In the genomic region with DNA sequence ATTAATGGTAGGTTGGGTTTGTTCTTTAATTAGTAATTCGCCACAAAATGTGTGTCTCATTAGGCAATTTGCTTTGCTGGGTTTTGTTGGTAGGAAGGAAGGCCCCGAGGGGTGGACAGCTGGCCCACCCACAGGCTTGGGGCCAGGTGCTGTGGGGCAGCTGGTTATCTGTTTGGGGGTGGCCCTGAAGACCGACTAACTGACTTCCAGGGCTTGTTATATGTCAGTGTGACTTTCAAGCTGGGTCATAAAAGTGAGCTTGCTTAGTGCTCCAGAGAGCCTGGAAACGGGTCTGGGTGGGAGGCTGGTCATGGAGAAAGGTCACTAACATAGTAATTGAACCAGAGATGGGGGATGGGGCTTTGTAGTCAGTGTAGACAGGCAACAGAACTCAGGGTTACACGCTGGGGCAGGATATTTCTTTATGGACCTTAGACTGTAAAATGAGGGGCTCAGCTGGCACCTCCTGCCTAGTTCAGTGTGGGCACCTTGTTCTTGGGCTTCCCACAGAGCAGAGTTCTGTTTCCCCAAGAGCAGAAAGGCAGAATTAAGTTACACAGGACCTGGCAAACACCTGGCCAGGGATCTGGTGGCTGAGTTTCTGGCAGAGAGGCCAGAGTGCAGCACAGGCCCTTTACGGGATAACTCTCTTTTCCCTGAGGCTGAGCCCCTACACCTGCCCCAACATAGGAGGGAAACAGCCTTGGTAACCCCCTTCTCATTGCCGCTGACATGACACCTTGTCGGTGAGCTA, we compare ENCODE assay signal across 9 mouse cellular contexts. TPM values are rescaled to one million over a fixed set of nuclear protein-coding genes. Genes with fewer than 3 reads are reported as not detected.
DNase-seq lines count a peak whose midpoint lies in the region; ATAC-seq and TF ChIP-seq lines count a peak whose summit lies in the region.
"Had no signal": no experiment of that assay in that cellular context is flagged by ENCODE, and none has a peak within 500 bp of the region (broad histone marks: within the 10 kb centered on the region; RNA-seq: fewer than 3 reads in every experiment).

No protein-coding gene starts in this region.

- H3K4me3 ChIP-seq in liver, adult 2 months (ENCODE audit: insufficient read depth, low read depth, low read length): peak overlapping the region; percentile 39
- H3K4me3 ChIP-seq in liver, embryonic 12.5 days: no peak overlapping the region
- peak overlapping the region; percentile 38 for H3K4me3 ChIP-seq in intestine, embryonic 15.5 days (replicated peaks)
- no peak overlapping the region for H3K4me3 ChIP-seq in myocyte

- no peak for TF ChIP-seq CTCF in liver, adult 2 months (IDR thresholded peaks at IDR 0.05; ENCODE audit: low read depth, low read length)

- H3K4me2 ChIP-seq in liver, embryonic 12.5 days: no peak overlapping the region
- H3K4me2 ChIP-seq in intestine, embryonic 15.5 days (replicated peaks): peak overlapping the region; percentile 61
- peak overlapping the region; percentile 91 for H3K4me2 ChIP-seq in myocyte (ENCODE audit: low read depth)

- no peaks in the 10 kb centered on the region for H3K27me3 ChIP-seq in liver, adult 2 months (ENCODE audit: control insufficient read depth, insufficient read depth, low read length)
- no peaks in the 10 kb centered on the region for H3K27me3 ChIP-seq in liver, embryonic 12.5 days (replicated peaks)
- H3K27me3 ChIP-seq in intestine, embryonic 15.5 days (replicated peaks): no peaks in the 10 kb centered on the region
- H3K27me3 ChIP-seq in myocyte (ENCODE audit: control insufficient read depth, insufficient read depth, insufficient read length): no peaks in the 10 kb centered on the region

- no peaks in the 10 kb centered on the region for H3K36me3 ChIP-seq in liver, adult 2 months (ENCODE audit: control insufficient read depth, insufficient read depth, low read length)
- no peaks in the 10 kb centered on the region for H3K36me3 ChIP-seq in liver, embryonic 12.5 days
- H3K36me3 ChIP-seq in intestine, embryonic 15.5 days: no peaks in the 10 kb centered on the region
- H3K36me3 ChIP-seq in myocyte (ENCODE audit: control insufficient read depth, insufficient read depth): no peaks in the 10 kb centered on the region
- H3K36me3 ChIP-seq: G1E had no signal

- peak overlapping the region; percentile 62 for H3K27ac ChIP-seq in liver, adult 2 months (replicated peaks; ENCODE audit: insufficient read depth, low read depth, low read length)
- no peak overlapping the region for H3K27ac ChIP-seq in liver, embryonic 12.5 days
- H3K27ac ChIP-seq in intestine, embryonic 15.5 days: peak overlapping the region; percentile 96

- WGBS in liver, adult 2 months: 44% methylated on average over 8 of the region's 8 CpGs
- WGBS in liver, embryonic 12.5 days (ENCODE audit: insufficient replicate concordance): 57% methylated on average over 8 of the region's 8 CpGs
- 31% methylated on average over 8 of the region's 8 CpGs for WGBS in intestine, embryonic 15.5 days

- no peak for TF ChIP-seq POLR2A in liver, adult 2 months (IDR thresholded peaks at IDR 0.05; ENCODE audit: extremely low read depth, insufficient read depth, low read length)
- TF ChIP-seq POLR2A in myocyte (IDR thresholded peaks at IDR 0.05; ENCODE audit: insufficient read length, low read depth): no peak

- ATAC-seq in liver, embryonic 12.5 days: no peak
- peak; percentile 34 for ATAC-seq in intestine, embryonic 15.5 days

- DNase-seq in liver, adult 2 months (ENCODE audit: extremely low read depth, low read depth, low spot score): no peak
- DNase-seq in embryo, embryonic 11 days: peak; percentile 57
- DNase-seq in cerebellum, postnatal 25 days: no peak
- DNase-seq in right cerebral cortex, adult 18-20 months: no peak
- DNase-seq in left cerebral cortex, adult 8-10 months (ENCODE audit: low spot score in 2 of 2): no peak

- no peaks in the 10 kb centered on the region for H3K9me3 ChIP-seq in liver, embryonic 12.5 days (replicated peaks)
- H3K9me3 ChIP-seq in intestine, embryonic 15.5 days: no peaks in the 10 kb centered on the region
- H3K9me3 ChIP-seq: G1E had no signal

- peaks cover 2% of the 10 kb centered on the region; the same call in 1 of the 2 replicates for H3K4me1 ChIP-seq in liver, adult 2 months (ENCODE audit: control insufficient read depth, insufficient read depth, low read length)
- H3K4me1 ChIP-seq in liver, embryonic 12.5 days: peaks cover 12% of the 10 kb centered on the region
- H3K4me1 ChIP-seq in intestine, embryonic 15.5 days (replicated peaks): peaks cover 30% of the 10 kb centered on the region

- no peaks in the 10 kb centered on the region for H3K79me2 ChIP-seq in liver, adult 2 months (ENCODE audit: control insufficient read depth, insufficient read depth, low read length)
- H3K79me2 ChIP-seq in myocyte (ENCODE audit: control insufficient read depth, insufficient read depth): no peaks in the 10 kb centered on the region

- no peak overlapping the region for H3ac ChIP-seq in myocyte (ENCODE audit: control insufficient read depth, insufficient read length)

- peak overlapping the region; percentile 31; the same call in 1 of the 2 replicates for H3K9ac ChIP-seq in liver, adult 2 months (ENCODE audit: low read depth, low read length)
- H3K9ac ChIP-seq in liver, embryonic 12.5 days: no peak overlapping the region
- peak overlapping the region; percentile 44 for H3K9ac ChIP-seq in intestine, embryonic 15.5 days

TF ChIP-seq in myocyte, 11 proteins besides CTCF, POLR2A, EP300 and RAD21:
- TF ChIP-seq TCF12 (IDR thresholded peaks at IDR 0.05; ENCODE audit: insufficient read depth, poor library complexity, severe bottlenecking): peak; percentile 80
- TF ChIP-seq REST (IDR thresholded peaks at IDR 0.05; ENCODE audit: insufficient read depth, insufficient read length): no peak
- peak; percentile 57 to 94 (median 91) for TF ChIP-seq MYOG (IDR thresholded peaks at IDR 0.05; ENCODE audit: control insufficient read depth in 1 of 3, insufficient read depth in 1 of 3, insufficient read length in 2 of 3, low read depth in 2 of 3)
- peak in 2 of 3 experiments; percentile 91 to 96 for TF ChIP-seq MYOD1 (IDR thresholded peaks at IDR 0.05; ENCODE audit: control insufficient read depth in 1 of 3, insufficient read length in 2 of 3, low read depth in 2 of 3)
- no peak for TF ChIP-seq MAX (IDR thresholded peaks at IDR 0.05; ENCODE audit: low read depth)
- peak; percentile 68 for TF ChIP-seq TCF3 (IDR thresholded peaks at IDR 0.05; ENCODE audit: insufficient read length, low read depth)

RNA-seq across cellular contexts. Expression of a gene that starts 0.6 kb away (rescaled TPM):
- 0.54 and 3.4 TPM in 2 replicates for total RNA-seq in liver, adult 2 months (2014; rRNA removed)
- 0.46 and 1.8 TPM in 2 replicates for polyA plus RNA-seq in liver, adult 2 months (2012; rRNA removed)
- polyA plus RNA-seq in liver, embryonic 12.5 days (2016; fragmentation: Nextera tagmentation; extraction: Ambion mirVana): 1.2 and 2.7 TPM in 2 replicates
- polyA plus RNA-seq in intestine, embryonic 15.5 days (2015; fragmentation: Nextera tagmentation; extraction: Ambion mirVana): 193 and 202 TPM in 2 replicates
- polyA plus RNA-seq in myocyte (2012; fragmentation: generic; extraction: Trizol): 14.0 TPM
- 1 to 10 TPM in 3 of 4 experiments, under 1 TPM in 1; 0.91 to 5.1 (median 1.7) TPM for total RNA-seq in left cerebral cortex, adult 8-10 months (2022)

RNA-seq across cellular contexts. Expression of a gene that starts 19.9 kb away (rescaled TPM):
- total RNA-seq in liver, adult 2 months (2014; rRNA removed): 1.2 and 2.3 TPM in 2 replicates
- 4.6 and 9.1 TPM in 2 replicates for polyA plus RNA-seq in liver, adult 2 months (2012; rRNA removed)
- polyA plus RNA-seq in liver, embryonic 12.5 days (2016; fragmentation: Nextera tagmentation; extraction: Ambion mirVana): 15.2 and 18.5 TPM in 2 replicates
- 29.6 and 30.6 TPM in 2 replicates for polyA plus RNA-seq in intestine, embryonic 15.5 days (2015; fragmentation: Nextera tagmentation; extraction: Ambion mirVana)
- 25.9 TPM for polyA plus RNA-seq in myocyte (2012; fragmentation: generic; extraction: Trizol)
- 10 to 100 TPM; 14.2 to 20.1 (median 15.6) TPM for total RNA-seq in left cerebral cortex, adult 8-10 months (2022)

RNA-seq across cellular contexts. Expression of a gene that starts 46.7 kb away (rescaled TPM):
- 12.4 and 12.7 TPM in 2 replicates for total RNA-seq in liver, adult 2 months (2014; rRNA removed)
- 3.2 and 3.3 TPM in 2 replicates for polyA plus RNA-seq in liver, adult 2 months (2012; rRNA removed)
- 19.5 and 20.3 TPM in 2 replicates for polyA plus RNA-seq in liver, embryonic 12.5 days (2016; fragmentation: Nextera tagmentation; extraction: Ambion mirVana)
- 16.2 and 16.7 TPM in 2 replicates for polyA plus RNA-seq in intestine, embryonic 15.5 days (2015; fragmentation: Nextera tagmentation; extraction: Ambion mirVana)
- polyA plus RNA-seq in myocyte (2012; fragmentation: generic; extraction: Trizol): 16.5 TPM
- total RNA-seq in left cerebral cortex, adult 8-10 months (2022): 100 to 1,000 TPM in 1 of 4 experiments, 10 to 100 TPM in 3; 88.3 to 100 (median 93.1) TPM

Comparison
In these comparisons a context has a peak if more than half of its experiments do, and no peak if none do; other contexts are left out.
1. H3K4me3 ChIP-seq: peak in liver, adult 2 months (single experiment) and intestine, embryonic 15.5 days (single experiment); none in liver, embryonic 12.5 days (single experiment) and myocyte (single experiment).
2. RNA of a gene that starts 0.6 kb away (polyA plus RNA-seq): 193 to 202 TPM in intestine, embryonic 15.5 days; 14.0 TPM in myocyte (single experiment), 1.2 to 2.7 TPM in liver, embryonic 12.5 days and 0.46 to 1.8 TPM in liver, adult 2 months; every median in the first group is over 10 times any median in the second.